Mouse (Mus musculus): ENCODE results near the gene Tmem130. TPM values are rescaled to one million over a fixed set of nuclear protein-coding genes. Genes with fewer than 3 reads are reported as not detected.

Tmem130 gene
- polyA plus RNA-seq, 1 experiment = 307 TPM

GRCm38 (mm10) chr5:144733953-144734352 lies 27.7 kb downstream of the Tmem130 start:
- TF ChIP-seq POLR2A (IDR thresholded peaks at IDR 0.05; ENCODE audit: borderline replicate concordance, extremely low read depth, insufficient read depth, insufficient read length, poor library complexity, severe bottlenecking) (no peak), CTCF (IDR thresholded peaks at IDR 0.05; ENCODE audit: borderline replicate concordance, extremely low read depth, insufficient read depth, insufficient read length) (peak; percentile 83)
- peak; percentile 78 for DNase-seq (ENCODE audit: low read depth)

DNA sequence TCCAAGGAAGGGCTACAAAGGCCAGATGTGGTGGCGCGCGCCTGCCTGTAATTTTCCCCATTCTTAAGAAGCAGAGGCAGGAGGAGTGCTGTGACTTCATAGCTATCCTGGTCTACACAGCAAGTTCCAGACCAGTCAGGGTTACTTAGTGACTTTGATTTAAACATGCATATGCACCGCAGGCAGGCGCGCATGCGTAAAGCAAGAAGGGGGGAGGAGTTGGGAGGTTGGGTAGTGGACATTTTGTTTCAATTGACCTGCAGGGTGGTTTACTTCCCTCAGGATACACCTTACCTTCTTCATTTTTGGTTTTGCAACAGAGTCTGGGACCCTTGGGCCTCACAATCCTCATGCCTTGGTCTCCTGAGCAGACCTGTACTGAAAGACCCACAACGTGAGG lies 32.4 kb downstream of the Tmem130 start:
- TF ChIP-seq CTCF (IDR thresholded peaks at IDR 0.05; ENCODE audit: borderline replicate concordance, extremely low read depth, insufficient read depth, insufficient read length) = no peak
- no peak for DNase-seq (ENCODE audit: low read depth)

DNA sequence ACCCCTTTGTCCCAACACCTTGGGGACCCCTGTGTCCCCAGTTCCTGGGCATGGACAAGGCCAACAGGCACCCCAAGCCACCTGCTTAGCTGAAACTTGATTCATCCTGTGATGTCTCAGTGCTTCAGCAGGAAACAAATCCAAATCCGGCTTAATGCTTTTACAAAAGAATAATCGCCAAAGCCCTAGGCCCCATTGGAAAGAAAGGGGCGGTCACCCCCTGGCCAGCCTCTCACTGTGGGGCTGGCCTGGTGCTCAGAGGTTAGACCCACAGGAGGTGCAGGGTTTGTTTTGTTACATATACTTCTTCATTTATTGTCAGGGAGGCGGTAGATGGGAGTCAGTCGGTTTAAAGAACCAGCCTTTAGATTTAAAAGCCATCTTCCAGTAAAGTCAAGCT lies 33.4 kb downstream of the Tmem130 start:
- TF ChIP-seq CTCF (IDR thresholded peaks at IDR 0.05; ENCODE audit: borderline replicate concordance, extremely low read depth, insufficient read depth, insufficient read length) = no peak
- TF ChIP-seq POLR2A (IDR thresholded peaks at IDR 0.05; ENCODE audit: borderline replicate concordance, extremely low read depth, insufficient read depth, insufficient read length, poor library complexity, severe bottlenecking) = no peak
- no peak for DNase-seq (ENCODE audit: low read depth)

- TF ChIP-seq POLR2A (IDR thresholded peaks at IDR 0.05; ENCODE audit: borderline replicate concordance, extremely low read depth, insufficient read depth, insufficient read length, poor library complexity, severe bottlenecking) (no peak), CTCF (IDR thresholded peaks at IDR 0.05; ENCODE audit: borderline replicate concordance, extremely low read depth, insufficient read depth, insufficient read length) (peak; percentile 90)
- DNase-seq (ENCODE audit: low read depth) = peak; percentile 83
These were observed 34.5 kb downstream of the Tmem130 start for GRCm38 (mm10) chr5:144727119-144727518.

- DNase-seq (ENCODE audit: low read depth) = no peak
- peak; percentile 23; the same call in 1 of the 2 replicates for TF ChIP-seq CTCF (IDR thresholded peaks at IDR 0.05; ENCODE audit: borderline replicate concordance, extremely low read depth, insufficient read depth, insufficient read length)
- no peak for TF ChIP-seq POLR2A (IDR thresholded peaks at IDR 0.05; ENCODE audit: borderline replicate concordance, extremely low read depth, insufficient read depth, insufficient read length, poor library complexity, severe bottlenecking)
These were observed 36.1 kb downstream of the Tmem130 start for GRCm38 (mm10) chr5:144725554-144725953.

GRCm38 (mm10) chr5:144724926-144725325 lies 36.7 kb downstream of the Tmem130 start:
- TF ChIP-seq POLR2A (IDR thresholded peaks at IDR 0.05; ENCODE audit: borderline replicate concordance, extremely low read depth, insufficient read depth, insufficient read length, poor library complexity, severe bottlenecking) = no peak
- TF ChIP-seq CTCF (IDR thresholded peaks at IDR 0.05; ENCODE audit: borderline replicate concordance, extremely low read depth, insufficient read depth, insufficient read length) = no peak
- DNase-seq (ENCODE audit: low read depth) = peak; percentile 90

DNA sequence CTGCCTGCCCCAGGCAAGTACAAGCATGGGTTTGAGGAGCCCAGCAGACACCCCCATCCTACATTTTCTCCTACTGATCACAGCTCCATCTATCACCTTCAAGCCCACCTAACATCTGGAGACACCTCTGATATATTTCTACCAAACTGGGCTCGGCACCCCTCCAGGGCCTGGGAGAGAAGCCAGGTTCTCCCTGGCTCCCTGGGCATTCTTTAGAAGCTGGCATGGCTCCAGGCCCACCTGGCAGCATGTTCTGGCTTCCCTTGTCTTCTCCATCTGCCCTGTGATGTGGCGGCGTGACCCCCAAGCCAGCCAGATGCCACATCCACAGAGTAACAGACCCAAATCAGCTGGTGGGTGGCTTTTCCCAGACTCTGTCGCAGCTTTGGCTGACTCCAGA lies 41.3 kb downstream of the Tmem130 start:
- peak; percentile 22 for DNase-seq (ENCODE audit: low read depth)
- TF ChIP-seq CTCF (IDR thresholded peaks at IDR 0.05; ENCODE audit: borderline replicate concordance, extremely low read depth, insufficient read depth, insufficient read length) (no peak), POLR2A (IDR thresholded peaks at IDR 0.05; ENCODE audit: borderline replicate concordance, extremely low read depth, insufficient read depth, insufficient read length, poor library complexity, severe bottlenecking) (no peak)

GRCm38 (mm10) chr5:144719781-144720180 lies 41.8 kb downstream of the Tmem130 start:
- TF ChIP-seq POLR2A (IDR thresholded peaks at IDR 0.05; ENCODE audit: borderline replicate concordance, extremely low read depth, insufficient read depth, insufficient read length, poor library complexity, severe bottlenecking) (no peak), CTCF (IDR thresholded peaks at IDR 0.05; ENCODE audit: borderline replicate concordance, extremely low read depth, insufficient read depth, insufficient read length) (no peak)
- DNase-seq (ENCODE audit: low read depth) = peak; percentile 47

- DNase-seq (ENCODE audit: low read depth) = no peak
- no peak for TF ChIP-seq POLR2A (IDR thresholded peaks at IDR 0.05; ENCODE audit: borderline replicate concordance, extremely low read depth, insufficient read depth, insufficient read length, poor library complexity, severe bottlenecking)
- TF ChIP-seq CTCF (IDR thresholded peaks at IDR 0.05; ENCODE audit: borderline replicate concordance, extremely low read depth, insufficient read depth, insufficient read length) = no peak
These were observed 44.4 kb downstream of the Tmem130 start for GRCm38 (mm10) chr5:144717186-144717585.

- no peak for TF ChIP-seq POLR2A (IDR thresholded peaks at IDR 0.05; ENCODE audit: borderline replicate concordance, extremely low read depth, insufficient read depth, insufficient read length, poor library complexity, severe bottlenecking)
- no peak for TF ChIP-seq CTCF (IDR thresholded peaks at IDR 0.05; ENCODE audit: borderline replicate concordance, extremely low read depth, insufficient read depth, insufficient read length)
These were observed 48.2 kb downstream of the Tmem130 start for GRCm38 (mm10) chr5:144713371-144713770.

DNA sequence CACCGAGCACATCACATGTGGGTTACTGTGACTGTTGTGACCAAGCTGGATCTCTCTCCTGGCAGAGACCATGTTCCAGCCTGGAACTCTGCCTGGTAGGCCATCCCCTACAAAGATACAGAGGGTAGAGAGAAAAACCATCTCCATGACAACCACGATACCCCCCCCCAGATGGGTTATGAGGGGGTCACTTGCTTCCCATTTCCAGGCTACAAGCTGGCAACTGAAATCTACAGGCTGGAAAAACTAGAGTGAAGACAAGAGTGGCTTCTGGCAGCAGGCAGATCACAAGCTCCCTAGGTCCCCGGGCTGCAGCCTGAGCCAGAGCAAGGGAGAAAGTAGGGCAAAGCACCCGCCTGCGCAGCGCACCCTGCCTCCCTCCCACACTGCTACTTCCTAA lies 54.0 kb downstream of the Tmem130 start:
- DNase-seq (ENCODE audit: low read depth) = peak; percentile 25
- TF ChIP-seq CTCF (IDR thresholded peaks at IDR 0.05; ENCODE audit: borderline replicate concordance, extremely low read depth, insufficient read depth, insufficient read length) = no peak
- TF ChIP-seq POLR2A (IDR thresholded peaks at IDR 0.05; ENCODE audit: borderline replicate concordance, extremely low read depth, insufficient read depth, insufficient read length, poor library complexity, severe bottlenecking) = no peak

More at GRCm38 (mm10) chr5:144713371-144713770, 48.2 kb downstream of the Tmem130 start:
- no peak for DNase-seq (ENCODE audit: low read depth)

- TF ChIP-seq CTCF (IDR thresholded peaks at IDR 0.05; ENCODE audit: borderline replicate concordance, extremely low read depth, insufficient read depth, insufficient read length) (no peak), POLR2A (IDR thresholded peaks at IDR 0.05; ENCODE audit: borderline replicate concordance, extremely low read depth, insufficient read depth, insufficient read length, poor library complexity, severe bottlenecking) (no peak)
- DNase-seq (ENCODE audit: low read depth) = peak; percentile 84
These were observed 57.9 kb downstream of the Tmem130 start for GRCm38 (mm10) chr5:144703464-144704368.
